Mouse (Mus musculus) liver, embryonic 13.5 days (tissue): ENCODE results near the gene Ttc30a1. TPM values are rescaled to one million over a fixed set of nuclear protein-coding genes. Genes with fewer than 3 reads are reported as not detected.
A peak's percentile ranks its signal among the peaks of the same experiment; 100 is the strongest.
"Not testable (repeated sequence)": the region's sequence is repeated elsewhere in the genome, so short reads cannot be mapped to it uniquely, and the experiment has no call there.

Experiments
- ATAC-seq: fragments of 200-750 bp; cut with Nextera tagmentation; 2 replicates; pipeline ENCODE4 v1.8.0; 2017; ENCODE audit warnings: low read depth, mild to moderate bottlenecking, moderate number of reproducible peaks, moderate library complexity
- DNase-seq: peaks from one replicate; pipeline ENCODE4 v3.0.0; 2022
- H3K27ac ChIP-seq: fragments of 300-500 bp; sonication (generic); 2 replicates; pipeline ENCODE4 v1.5.1; 2015; ENCODE audit warnings: moderate library complexity, mild to moderate bottlenecking, inconsistent platforms
- H3K27me3 ChIP-seq: fragments of 300-500 bp; sonication (generic); 2 replicates; pipeline ENCODE4 v1.6.1; 2015; ENCODE audit warnings: mild to moderate bottlenecking, inconsistent platforms
- H3K36me3 ChIP-seq: fragments of 300-500 bp; sonication (generic); 2 replicates; pipeline ENCODE4 v1.6.1; 2015; ENCODE audit warnings: mild to moderate bottlenecking, inconsistent platforms
- H3K4me1 ChIP-seq: fragments of 300-500 bp; sonication (generic); replicated peaks from 2 replicates; pipeline ENCODE4 v1.6.1; 2015; ENCODE audit warnings: inconsistent platforms
- H3K4me2 ChIP-seq: fragments of 300-500 bp; sonication (generic); 2 replicates; pipeline ENCODE4 v1.6.1; 2015; ENCODE audit warnings: inconsistent platforms, mild to moderate bottlenecking, moderate library complexity
- H3K4me3 ChIP-seq: fragments of 300-500 bp; sonication (generic); replicated peaks from 2 replicates; pipeline ENCODE4 v1.5.1; 2015; ENCODE audit warnings: mild to moderate bottlenecking, inconsistent platforms
- H3K9ac ChIP-seq: fragments of 300-500 bp; sonication (generic); 2 replicates; pipeline ENCODE4 v1.6.1; 2015; ENCODE audit warnings: mild to moderate bottlenecking, inconsistent platforms
- H3K9me3 ChIP-seq: fragments of 300-500 bp; sonication (generic); replicated peaks from 2 replicates; pipeline ENCODE4 v1.6.1; 2016; ENCODE audit warnings: inconsistent platforms
- WGBS: fragments of 180-500 bp; shearing (Covaris S2); methylation state at CpG from one replicate; pipeline ENCODE4 v1.1.7; 2015; ENCODE audit not compliant: insufficient replicate concordance; 5-methylcytosine and 5-hydroxymethylcytosine counted together
- polyA plus RNA-seq: library from polyadenylated mRNA; unstranded; fragments of >200 nt; fragmentation: Nextera tagmentation; extraction: Ambion mirVana; gene quantifications from 2 replicates; pipeline ENCODE4 v1.2.1, GENCODE M21; 2015

The Ttc30a1 gene
- polyA plus RNA-seq, 1 experiment from 2014 or later, result 1.4 TPM

GRCm38 (mm10) chr2:75982626-75983025, 859 bp upstream of the Ttc30a1 start:
- H3K4me2 ChIP-seq, result no peak overlapping the region
- H3K9me3 ChIP-seq, result 0 out of 2 replicates have a peak, but pooled peaks cover 4% of the 10 kb centered on the region
- H3K36me3 ChIP-seq, result no peaks in the 10 kb centered on the region
- H3K9ac ChIP-seq, result no peak overlapping the region
- H3K27ac ChIP-seq, result no peak overlapping the region
- no peak for DNase-seq
- no peak overlapping the region for H3K4me3 ChIP-seq
- 72% methylated on average over 4 of the region's 4 CpGs for WGBS
- no peaks in the 10 kb centered on the region for H3K27me3 ChIP-seq
- 0 out of 2 replicates have a peak, but pooled peaks cover 6% of the 10 kb centered on the region for H3K4me1 ChIP-seq
- ATAC-seq, result no peak

GRCm38 (mm10) chr2:75980933-75981439, 781 bp downstream of the Ttc30a1 start:
- WGBS, result 90% methylated on average over 13 of the region's 13 CpGs
- H3K4me1 ChIP-seq, H3K27me3 ChIP-seq, DNase-seq, H3K9me3 ChIP-seq, H3K27ac ChIP-seq, ATAC-seq, H3K36me3 ChIP-seq, H3K9ac ChIP-seq: not testable (repeated sequence)
- Histone ChIP-seq H3K4me3 (peak overlapping the region; percentile 58), H3K4me2 (peak overlapping the region; percentile 74)

GRCm38 (mm10) chr2:75977752-75978368, 3.9 kb downstream of the Ttc30a1 start, which contains the start of gene Ttc30a2:
Gene Ttc30a2, minus strand, starts transcription at chr2:75978170.
- not testable (repeated sequence) for H3K36me3 ChIP-seq, H3K9me3 ChIP-seq, H3K4me1 ChIP-seq, H3K9ac ChIP-seq, H3K4me3 ChIP-seq, H3K27ac ChIP-seq, H3K27me3 ChIP-seq, H3K4me2 ChIP-seq, DNase-seq
- 32% methylated on average over 23 of the region's 24 CpGs for WGBS
- 0 out of 2 replicates have a peak, but pooled peaks have one; percentile 38 for ATAC-seq

GRCm38 (mm10) chr2:75976070-75976469, 5.7 kb downstream of the Ttc30a1 start:
- H3K9ac ChIP-seq, H3K9me3 ChIP-seq, H3K4me1 ChIP-seq, H3K4me2 ChIP-seq, H3K27ac ChIP-seq, H3K27me3 ChIP-seq, H3K4me3 ChIP-seq, DNase-seq, H3K36me3 ChIP-seq, ATAC-seq: not testable (repeated sequence)
- WGBS, result 70% methylated on average over 2 of the region's 2 CpGs

DNA sequence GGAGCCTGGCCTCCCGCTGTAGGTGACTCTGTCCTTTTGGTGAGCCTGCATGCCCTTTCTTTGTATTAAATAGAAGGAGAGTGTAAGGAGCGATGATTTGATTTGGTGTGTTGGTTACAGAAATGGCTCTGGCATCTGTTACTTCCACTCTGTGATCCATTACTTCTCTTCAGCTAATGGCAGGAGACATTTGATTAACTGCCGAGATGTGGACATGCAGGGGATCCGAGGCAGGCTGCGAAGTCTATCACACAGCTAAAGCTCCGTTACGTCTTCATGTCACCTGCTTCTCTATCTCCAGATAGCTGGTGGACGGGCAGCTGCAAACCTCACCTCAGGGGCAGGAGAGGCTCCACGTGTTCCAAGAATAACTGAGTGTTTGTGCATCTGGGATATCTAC, 7.6 kb downstream of the Ttc30a1 start:
- Histone ChIP-seq H3K27ac (no peak overlapping the region), H3K27me3 (no peaks in the 10 kb centered on the region), H3K9me3 (no peaks in the 10 kb centered on the region), H3K36me3 (no peaks in the 10 kb centered on the region), H3K4me1 (no peaks in the 10 kb centered on the region), H3K4me3 (no peak overlapping the region), H3K9ac (no peak overlapping the region), H3K4me2 (no peak overlapping the region)
- 61% methylated on average over 9 of the region's 9 CpGs for WGBS
- ATAC-seq (no peak), DNase-seq (no peak)

DNA sequence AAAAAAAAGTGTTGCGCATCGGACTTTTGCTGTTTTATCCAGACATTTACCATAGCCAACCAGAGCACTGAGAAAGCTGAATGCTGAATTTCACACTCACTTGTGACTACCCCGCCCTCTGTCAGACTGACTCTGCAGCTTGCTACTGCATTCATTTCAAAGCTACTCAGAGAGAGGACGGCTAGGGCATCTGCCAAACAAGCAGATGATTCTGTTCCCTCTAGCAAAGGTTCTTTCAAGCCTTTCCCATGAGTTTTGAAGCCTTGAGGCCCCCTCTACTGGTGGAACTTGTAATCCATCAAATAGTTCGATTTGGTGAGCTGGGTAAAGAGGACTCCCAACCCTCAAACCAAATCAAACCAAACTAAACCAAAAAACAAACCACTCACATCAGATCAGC, 16.8 kb downstream of the Ttc30a1 start:
- Histone ChIP-seq H3K9ac (0 out of 2 replicates have a peak overlapping the region, but pooled peaks have one; percentile 13), H3K4me1 (peaks cover 12% of the 10 kb centered on the region), H3K36me3 (no peaks in the 10 kb centered on the region), H3K9me3 (no peaks in the 10 kb centered on the region), H3K4me3 (peak overlapping the region; percentile 17), H3K4me2 (peak overlapping the region; percentile 55), H3K27me3 (no peaks in the 10 kb centered on the region), H3K27ac (no peak overlapping the region)
- ATAC-seq (no peak), DNase-seq (peak; percentile 13)
- WGBS, result 15% methylated on average over 5 of the region's 5 CpGs

DNA sequence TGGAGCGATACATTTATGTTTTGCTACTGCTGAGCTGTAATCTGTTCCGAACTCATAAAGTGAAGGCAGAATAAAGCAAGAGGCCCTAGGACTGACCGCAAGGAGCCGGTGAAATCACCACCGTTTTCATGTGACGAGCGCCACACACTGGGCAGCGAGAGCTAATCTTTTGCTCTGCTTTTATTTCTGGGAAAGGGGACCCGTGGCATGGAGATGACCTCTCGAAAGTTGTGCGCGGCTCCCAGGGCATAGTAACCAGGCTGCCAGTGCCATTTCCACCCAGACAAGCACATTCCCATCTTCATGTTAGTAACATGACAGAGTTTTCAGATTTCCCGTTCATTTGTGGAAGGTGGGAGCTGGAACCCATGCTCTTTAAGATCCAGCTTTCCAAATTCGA, 17.3 kb downstream of the Ttc30a1 start:
- H3K4me2 ChIP-seq, result peak overlapping the region; percentile 55
- H3K27me3 ChIP-seq, result no peaks in the 10 kb centered on the region
- H3K27ac ChIP-seq, result no peak overlapping the region
- no peaks in the 10 kb centered on the region for H3K36me3 ChIP-seq
- H3K9ac ChIP-seq, result 0 out of 2 replicates have a peak overlapping the region, but pooled peaks have one; percentile 13
- WGBS, result 12% methylated on average over 14 of the region's 14 CpGs
- ATAC-seq (no peak), DNase-seq (peak; percentile 22)
- H3K4me3 ChIP-seq, result peak overlapping the region; percentile 17
- H3K9me3 ChIP-seq, result no peaks in the 10 kb centered on the region
- H3K4me1 ChIP-seq, result peaks cover 12% of the 10 kb centered on the region

- no peaks in the 10 kb centered on the region for H3K36me3 ChIP-seq
- H3K27me3 ChIP-seq, result no peaks in the 10 kb centered on the region
- H3K27ac ChIP-seq, result no peak overlapping the region
- DNase-seq (no peak), ATAC-seq (no peak)
- no peaks in the 10 kb centered on the region for H3K9me3 ChIP-seq
- WGBS, result 46% methylated on average over 5 of the region's 5 CpGs
- H3K9ac ChIP-seq, result no peak overlapping the region
- peak overlapping the region; percentile 17 for H3K4me3 ChIP-seq
- H3K4me1 ChIP-seq, result peaks cover 12% of the 10 kb centered on the region
- H3K4me2 ChIP-seq, result peak overlapping the region; percentile 55
Observed at GRCm38 (mm10) chr2:75964051-75964450, 17.7 kb downstream of the Ttc30a1 start.

DNA sequence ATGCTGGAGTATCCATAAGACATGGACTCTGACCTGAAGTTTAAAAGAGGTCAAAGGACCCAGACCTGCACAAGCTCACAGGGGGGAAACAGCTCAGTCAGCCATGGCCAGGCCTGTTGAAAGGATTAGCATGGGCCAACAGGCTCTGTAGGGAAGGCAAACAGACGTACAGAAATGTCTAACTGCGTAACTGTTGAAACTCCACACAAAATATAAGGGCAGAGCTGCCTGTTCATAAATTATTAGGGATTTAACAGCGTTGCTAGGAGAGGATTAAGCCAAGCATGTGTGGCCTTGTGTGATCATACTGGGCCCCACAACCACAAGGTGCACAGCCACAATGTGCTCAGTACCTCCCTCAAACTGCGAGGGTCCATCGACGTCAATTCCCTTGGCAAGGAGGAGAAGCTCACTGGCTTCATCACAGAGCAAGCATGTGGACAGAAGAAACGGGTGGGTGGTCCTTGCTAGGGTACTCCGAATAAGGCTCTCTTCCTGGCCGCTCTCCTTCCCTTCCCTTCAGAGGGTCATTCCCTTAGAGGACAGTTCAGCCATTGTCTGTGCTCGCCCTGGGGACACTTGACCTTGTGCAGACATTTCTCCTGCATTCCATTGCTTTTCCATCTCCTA, 18.4 kb downstream of the Ttc30a1 start:
- no peaks in the 10 kb centered on the region for H3K36me3 ChIP-seq
- WGBS, result 77% methylated on average over 10 of the region's 10 CpGs
- no peak overlapping the region for H3K4me2 ChIP-seq
- H3K9me3 ChIP-seq, result no peaks in the 10 kb centered on the region
- no peak overlapping the region for H3K9ac ChIP-seq
- ATAC-seq (no peak), DNase-seq (no peak)
- no peak overlapping the region for H3K4me3 ChIP-seq
- H3K27ac ChIP-seq, result no peak overlapping the region
- peaks cover 12% of the 10 kb centered on the region for H3K4me1 ChIP-seq
- H3K27me3 ChIP-seq, result no peaks in the 10 kb centered on the region

DNA sequence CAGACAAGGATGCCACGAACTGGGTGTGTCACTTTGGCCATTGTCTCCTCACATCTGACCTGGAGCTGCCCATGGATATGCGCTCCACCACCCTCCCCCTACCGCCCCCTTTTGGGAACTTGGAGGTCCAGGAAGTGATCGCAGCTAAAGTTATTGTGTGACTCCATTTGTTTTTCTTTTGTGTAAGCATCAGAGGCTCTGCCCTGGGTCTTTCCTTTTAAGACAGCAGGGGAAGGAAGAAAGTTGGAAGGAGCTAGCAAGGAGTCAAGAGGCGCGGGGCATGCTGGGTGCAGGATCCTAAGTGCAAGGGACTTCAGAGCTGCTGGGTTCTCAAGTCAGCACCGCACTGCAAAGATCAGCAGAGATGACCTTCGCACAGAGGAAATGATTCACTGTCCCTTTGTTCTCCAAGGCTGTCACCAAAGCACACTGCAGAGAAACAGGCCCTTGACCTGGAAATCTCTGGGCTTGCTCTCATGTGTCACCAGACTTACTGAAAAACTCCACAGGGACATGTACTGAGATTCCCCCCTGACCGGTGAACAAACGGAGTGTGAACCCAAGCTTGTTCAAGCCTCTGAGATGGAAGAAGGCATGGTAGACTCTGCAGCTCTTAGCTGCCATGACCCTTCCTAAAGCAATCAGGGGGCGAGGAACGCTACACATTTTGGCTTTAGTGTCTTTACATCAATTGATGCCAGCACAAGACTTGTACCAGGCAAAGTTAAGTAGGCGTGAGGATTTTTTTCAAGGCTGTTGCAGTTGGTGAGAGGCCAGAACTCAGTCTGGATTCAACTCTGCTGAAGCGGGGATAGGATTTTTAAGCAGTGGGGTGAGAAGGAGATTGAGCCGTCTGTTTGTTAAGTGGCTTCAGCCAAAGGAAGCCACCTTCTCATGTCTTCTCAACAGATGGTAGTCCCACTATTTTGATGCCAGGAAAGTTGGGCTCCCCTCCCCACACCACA, 21.1 kb downstream of the Ttc30a1 start:
- DNase-seq (no peak), ATAC-seq (peak; percentile 43; the same call in 1 of the 2 replicates)
- no peaks in the 10 kb centered on the region for H3K27me3 ChIP-seq
- H3K4me1 ChIP-seq, result peaks cover 12% of the 10 kb centered on the region
- H3K36me3 ChIP-seq, result no peaks in the 10 kb centered on the region
- no peak overlapping the region; the same call in 1 of the 2 replicates for H3K27ac ChIP-seq
- no peak overlapping the region for H3K4me2 ChIP-seq
- H3K4me3 ChIP-seq, result no peak overlapping the region
- H3K9me3 ChIP-seq, result no peaks in the 10 kb centered on the region
- WGBS, result 52% methylated on average over 15 of the region's 15 CpGs
- no peak overlapping the region for H3K9ac ChIP-seq

DNA sequence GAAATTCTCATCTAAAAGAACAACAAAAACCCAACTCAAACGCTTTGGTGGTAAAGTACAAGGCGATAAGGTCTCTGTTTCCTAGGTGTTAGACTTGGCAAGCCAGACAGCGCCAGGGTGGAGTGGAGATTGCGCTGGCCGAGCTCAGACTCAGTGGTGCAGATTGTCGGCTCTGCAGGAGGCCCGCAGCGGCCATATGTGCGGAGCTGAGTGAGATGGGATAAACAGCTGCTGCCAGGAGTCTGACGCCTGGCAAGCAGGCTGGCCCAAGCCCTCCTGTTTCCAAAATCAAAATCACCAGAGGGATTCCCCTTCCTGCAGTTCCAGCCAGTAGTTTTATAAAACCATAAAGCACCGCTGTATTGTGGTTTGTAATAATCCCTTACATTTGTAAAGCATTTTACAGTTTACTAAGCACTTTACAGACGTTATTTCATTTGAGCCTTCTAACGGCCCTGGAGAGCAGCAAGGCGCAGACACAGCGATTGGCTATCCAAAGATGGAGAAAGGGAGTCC, 21.9 kb downstream of the Ttc30a1 start:
- H3K4me1 ChIP-seq, result peaks cover 11% of the 10 kb centered on the region
- no peak overlapping the region for H3K9ac ChIP-seq
- DNase-seq, result no peak
- no peak for ATAC-seq
- H3K27ac ChIP-seq, result no peak overlapping the region; the same call in 1 of the 2 replicates
- no peaks in the 10 kb centered on the region for H3K9me3 ChIP-seq
- 42% methylated on average over 15 of the region's 15 CpGs for WGBS
- H3K27me3 ChIP-seq, result no peaks in the 10 kb centered on the region
- no peak overlapping the region for H3K4me3 ChIP-seq
- H3K4me2 ChIP-seq, result no peak overlapping the region
- no peaks in the 10 kb centered on the region for H3K36me3 ChIP-seq
